Mouse (Mus musculus) right cerebral cortex, postnatal 4 days (tissue): ENCODE data around the gene Hist1h2bp.
"Not testable (repeated sequence)": the region's sequence is repeated elsewhere in the genome, so short reads cannot be mapped to it uniquely, and the experiment has no call there.

Source experiments
- DNase-seq: peaks from one replicate; pipeline ENCODE4 v3.0.0-alpha.2; 2022

The Hist1h2bp gene

GRCm38 (mm10) chr13:21783734-21784161 is 3.5 kb upstream of the Hist1h2bp start:
- DNase-seq = no peak

GRCm38 (mm10) chr13:21784311-21784710 is 3.0 kb upstream of the Hist1h2bp start:
- no peak for DNase-seq

GRCm38 (mm10) chr13:21786189-21786898 is 917 bp upstream of the Hist1h2bp start:
- DNase-seq = no peak

GRCm38 (mm10) chr13:21787760-21788593 is 716 bp downstream of the Hist1h2bp start:
- no peak for DNase-seq

GRCm38 (mm10) chr13:21789925-21790324 is 2.7 kb downstream of the Hist1h2bp start:
- no peak for DNase-seq

GRCm38 (mm10) chr13:21790601-21791283 is 3.5 kb downstream of the Hist1h2bp start:
- DNase-seq = no peak

- DNase-seq = no peak
Measured at GRCm38 (mm10) chr13:21795584-21795983, 8.3 kb downstream of the Hist1h2bp start.

- DNase-seq = not testable (repeated sequence)
Measured at GRCm38 (mm10) chr13:21797163-21797562, 9.9 kb downstream of the Hist1h2bp start.

GRCm38 (mm10) chr13:21803058-21803457 is 15.8 kb downstream of the Hist1h2bp start:
- DNase-seq = not testable (repeated sequence)

GRCm38 (mm10) chr13:21810073-21810472 is 22.8 kb downstream of the Hist1h2bp start, which contains the start of the genes Hist1h2bq and Hist1h2ao:
TSS of gene Hist1h2bq (minus strand) at chr13:21810197.
TSS of gene Hist1h2ao (plus strand) at chr13:21810465.
- DNase-seq = not testable (repeated sequence)

GRCm38 (mm10) chr13:21811074-21811473 is 23.8 kb downstream of the Hist1h2bp start:
- DNase-seq = not testable (repeated sequence)

GRCm38 (mm10) chr13:21811539-21811938 is 24.3 kb downstream of the Hist1h2bp start, which contains the start of gene Hist1h4m:
TSS of gene Hist1h4m (plus strand) at chr13:21811746.
- peak; percentile 8 for DNase-seq

- not testable (repeated sequence) for DNase-seq
Measured at GRCm38 (mm10) chr13:21812092-21812491, 24.8 kb downstream of the Hist1h2bp start.

GRCm38 (mm10) chr13:21820082-21820890 is 33.0 kb downstream of the Hist1h2bp start:
- DNase-seq = not testable (repeated sequence)

GRCm38 (mm10) chr13:21828511-21828910 is 41.2 kb downstream of the Hist1h2bp start:
- no peak for DNase-seq

GRCm38 (mm10) chr13:21830344-21830743 is 43.1 kb downstream of the Hist1h2bp start:
- no peak for DNase-seq

GRCm38 (mm10) chr13:21831418-21832394 is 44.4 kb downstream of the Hist1h2bp start, which contains the start of gene Hist1h4n:
TSS of gene Hist1h4n (minus strand) at chr13:21832196.
- DNase-seq = not testable (repeated sequence)

GRCm38 (mm10) chr13:21833461-21833860 is 46.2 kb downstream of the Hist1h2bp start, which contains the start of the genes Hist1h2ap and Hist1h2br:
TSS of gene Hist1h2ap (minus strand) at chr13:21833507.
TSS of gene Hist1h2br (plus strand) at chr13:21833743.
- not testable (repeated sequence) for DNase-seq
